7 mouse cellular contexts compared by ENCODE assay signal in the genomic region with DNA sequence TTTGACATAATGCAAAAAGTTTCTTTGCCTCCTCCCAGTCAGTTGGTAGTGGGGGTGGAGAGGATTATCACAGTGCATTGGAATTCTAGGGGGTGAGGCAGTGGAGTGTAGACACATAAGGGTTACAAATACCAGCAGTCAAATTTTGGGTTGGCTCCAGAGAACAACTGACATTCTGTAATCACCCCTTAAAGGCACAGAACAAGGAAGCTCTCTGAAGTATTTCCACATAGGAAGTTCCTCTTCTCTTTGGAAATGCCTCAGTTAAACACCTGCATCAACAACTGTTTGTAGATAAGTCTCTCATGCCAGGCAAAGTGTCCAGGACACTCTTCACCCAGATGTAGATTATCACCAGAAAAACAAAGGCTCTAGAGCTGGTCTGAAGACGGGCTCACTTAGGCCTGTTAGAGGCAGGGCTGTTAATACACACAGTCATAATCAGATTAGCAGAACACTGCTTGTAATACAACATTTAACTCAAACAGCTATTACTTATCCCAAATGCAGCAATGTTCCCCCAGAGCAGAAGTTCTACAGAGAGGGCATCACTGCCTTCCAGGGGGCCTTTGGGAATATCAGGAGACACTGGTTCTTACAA.
DNase-seq lines count a peak whose midpoint lies in the region; ATAC-seq and TF ChIP-seq lines count a peak whose summit lies in the region.

No protein-coding gene starts in this region.

- peaks cover 50% of the 10 kb centered on the region for H3K79me2 ChIP-seq in C2C12 (ENCODE audit: control insufficient read depth, insufficient read depth)

- peaks cover 16% of the 10 kb centered on the region for H3K79me3 ChIP-seq in C2C12 (ENCODE audit: low read depth)

- peak overlapping the region; percentile 35 for H3K4me2 ChIP-seq in heart, postnatal 0 days (ENCODE audit: low read depth, low read length)
- H3K4me2 ChIP-seq in lung, postnatal 0 days (replicated peaks; ENCODE audit: low read depth, low read length), result no peak overlapping the region
- H3K4me2 ChIP-seq in midbrain, embryonic 13.5 days (replicated peaks), result no peak overlapping the region
- no peak overlapping the region for H3K4me2 ChIP-seq in forebrain, embryonic 13.5 days

- no peaks in the 10 kb centered on the region for H3K27me3 ChIP-seq in C2C12 (ENCODE audit: control insufficient read depth, insufficient read depth, insufficient read length)
- no peaks in the 10 kb centered on the region for H3K27me3 ChIP-seq in heart, postnatal 0 days (ENCODE audit: control insufficient read depth, insufficient read depth, low read length)
- no peaks in the 10 kb centered on the region for H3K27me3 ChIP-seq in lung, postnatal 0 days (replicated peaks; ENCODE audit: insufficient read depth, low read length)
- no peaks in the 10 kb centered on the region for H3K27me3 ChIP-seq in midbrain, embryonic 13.5 days
- H3K27me3 ChIP-seq in forebrain, embryonic 13.5 days, result no peaks in the 10 kb centered on the region

- H3K27ac ChIP-seq in heart, postnatal 0 days (ENCODE audit: low read depth), result peak overlapping the region; percentile 90
- peak overlapping the region; percentile 82 for H3K27ac ChIP-seq in lung, postnatal 0 days (ENCODE audit: low read length)
- no peak overlapping the region for H3K27ac ChIP-seq in midbrain, embryonic 13.5 days
- H3K27ac ChIP-seq in forebrain, embryonic 13.5 days, result no peak overlapping the region

- H3ac ChIP-seq in C2C12 (ENCODE audit: control insufficient read depth, insufficient read length, low read depth), result no peak overlapping the region

- TF ChIP-seq EP300 in heart, postnatal 0 days (IDR thresholded peaks at IDR 0.05; ENCODE audit: low read depth), result no peak
- TF ChIP-seq EP300 in lung, postnatal 0 days (IDR thresholded peaks at IDR 0.05), result peak; percentile 97

- no peak overlapping the region for H3K4me3 ChIP-seq in C2C12 (ENCODE audit: insufficient read depth, poor library complexity, severe bottlenecking)
- no peak overlapping the region for H3K4me3 ChIP-seq in heart, postnatal 0 days (ENCODE audit: low read depth, low read length)
- no peak overlapping the region for H3K4me3 ChIP-seq in lung, postnatal 0 days (ENCODE audit: low read depth, low read length)
- H3K4me3 ChIP-seq in midbrain, embryonic 13.5 days (replicated peaks), result no peak overlapping the region
- no peak overlapping the region for H3K4me3 ChIP-seq in forebrain, embryonic 13.5 days

- no peaks in the 10 kb centered on the region for H3K9me3 ChIP-seq in heart, postnatal 0 days (replicated peaks; ENCODE audit: control insufficient read depth, low read length)
- no peaks in the 10 kb centered on the region for H3K9me3 ChIP-seq in lung, postnatal 0 days (ENCODE audit: low read length)
- H3K9me3 ChIP-seq in midbrain, embryonic 13.5 days, result no peaks in the 10 kb centered on the region
- no peaks in the 10 kb centered on the region for H3K9me3 ChIP-seq in forebrain, embryonic 13.5 days (replicated peaks)

- DNase-seq in 3T3-L1 (ENCODE audit: low read depth, low spot score), result peak; percentile 91
- peak; percentile 95 for DNase-seq in heart, postnatal 0 days (ENCODE audit: low spot score)
- DNase-seq in lung, postnatal 0 days (ENCODE audit: low spot score), result peak; percentile 97
- DNase-seq in right cerebral cortex, postnatal 14 days, result no peak

- WGBS in heart, postnatal 0 days, result 10% methylated on average over 1 of the region's 1 CpGs
- WGBS in lung, postnatal 0 days, result 36% methylated on average over 1 of the region's 1 CpGs
- 77% methylated on average over 1 of the region's 1 CpGs for whole genome bisulfite sequencing in midbrain, embryonic 13.5 days
- 84% methylated on average over 1 of the region's 1 CpGs for WGBS in forebrain, embryonic 13.5 days

- H3K9ac ChIP-seq in heart, postnatal 0 days (replicated peaks; ENCODE audit: low read depth, low read length), result no peak overlapping the region
- H3K9ac ChIP-seq in lung, postnatal 0 days (replicated peaks; ENCODE audit: low read depth), result no peak overlapping the region
- no peak overlapping the region for H3K9ac ChIP-seq in midbrain, embryonic 13.5 days (replicated peaks)
- no peak overlapping the region for H3K9ac ChIP-seq in forebrain, embryonic 13.5 days

- H3K4me1 ChIP-seq in heart, postnatal 0 days (ENCODE audit: control insufficient read depth, insufficient read depth), result peaks cover 70% of the 10 kb centered on the region
- peaks cover 41% of the 10 kb centered on the region; the same call in 1 of the 2 replicates for H3K4me1 ChIP-seq in lung, postnatal 0 days (ENCODE audit: insufficient read depth, low read depth, low read length)
- H3K4me1 ChIP-seq in midbrain, embryonic 13.5 days (replicated peaks), result no peaks in the 10 kb centered on the region
- 0 out of 2 replicates have a peak, but pooled peaks cover 3% of the 10 kb centered on the region for H3K4me1 ChIP-seq in forebrain, embryonic 13.5 days

- no peaks in the 10 kb centered on the region for H3K36me3 ChIP-seq in C2C12 (ENCODE audit: control insufficient read depth, insufficient read depth)
- peaks cover 7% of the 10 kb centered on the region for H3K36me3 ChIP-seq in heart, postnatal 0 days (replicated peaks; ENCODE audit: control insufficient read depth, insufficient read depth, low read length)
- no peaks in the 10 kb centered on the region; the same call in 1 of the 2 replicates for H3K36me3 ChIP-seq in lung, postnatal 0 days (ENCODE audit: insufficient read depth, low read length)
- H3K36me3 ChIP-seq in midbrain, embryonic 13.5 days, result peaks cover 17% of the 10 kb centered on the region
- peaks cover 26% of the 10 kb centered on the region for H3K36me3 ChIP-seq in forebrain, embryonic 13.5 days (ENCODE audit: poor library complexity, severe bottlenecking)

- no peak for TF ChIP-seq CTCF in C2C12 (IDR thresholded peaks at IDR 0.05; ENCODE audit: control insufficient read depth, insufficient read depth, insufficient read length)
- TF ChIP-seq CTCF in heart, postnatal 0 days (IDR thresholded peaks at IDR 0.05; ENCODE audit: low read depth), result no peak
- TF ChIP-seq CTCF in lung, postnatal 0 days (IDR thresholded peaks at IDR 0.05), result no peak

- ATAC-seq in heart, postnatal 0 days (ENCODE audit: insufficient read depth, low read depth), result peak; percentile 88
- ATAC-seq in lung, postnatal 0 days, result peak; percentile 86
- ATAC-seq in midbrain, embryonic 13.5 days, result no peak
- no peak for ATAC-seq in forebrain, embryonic 13.5 days

TF ChIP-seq in C2C12, 6 proteins besides CTCF, POLR2A, EP300 and RAD21:
- TF ChIP-seq MYOG (IDR thresholded peaks at IDR 0.05; ENCODE audit: control insufficient read depth, extremely low read depth, insufficient read length) (no peak), CEBPB (IDR thresholded peaks at IDR 0.05; ENCODE audit: low read depth) (peak; percentile 30)

Comparison
In these comparisons a context has a peak if more than half of its experiments do, and no peak if none do; other contexts are left out.
1. ATAC-seq: peak in heart, postnatal 0 days (single experiment) and lung, postnatal 0 days (single experiment); none in midbrain, embryonic 13.5 days (single experiment) and forebrain, embryonic 13.5 days (single experiment).
2. H3K27ac ChIP-seq: peak in heart, postnatal 0 days (single experiment) and lung, postnatal 0 days (single experiment); none in midbrain, embryonic 13.5 days (single experiment) and forebrain, embryonic 13.5 days (single experiment).